Mouse (Mus musculus) gastrocnemius, postnatal 14 days (tissue): ENCODE measurements at regions not wholly inside any gene's neighbourhood (a gene's known extent, or its start where the extent isn't known, plus 50 kb on each side); places are given as distances from the start of the nearest gene placed in this dataset.

ENCODE experiments used
- DNase-seq: peaks from one replicate; pipeline ENCODE4 v3.0.0; 2021; ENCODE audit warnings: mixed read lengths
- intact Hi-C: fragments of 180-260 bp; cut with DNase I; formaldehyde crosslinking; loops from one replicate; pipeline ENCODE4 v1.15.1; 2025; ENCODE audit warnings: low total_unique reads

- no peak for DNase-seq
- intact Hi-C loops, result no loop called here
These were observed 221.9 kb downstream of the 1700064H15Rik start for GRCm38 (mm10) chr3:19406351-19407151.

- no peak for DNase-seq
- intact Hi-C loops, result no loop called here
These were observed 242.8 kb downstream of the 1700064H15Rik start for GRCm38 (mm10) chr3:19385675-19386074.

GRCm38 (mm10) chr3:19368998-19369397 is 259.5 kb downstream of the 1700064H15Rik start:
- intact Hi-C loops, result no loop called here
- DNase-seq, result no peak

- intact Hi-C loops, result no loop called here
- no peak for DNase-seq
These were observed 260.7 kb downstream of the 1700064H15Rik start for GRCm38 (mm10) chr3:19367761-19368160.
